Mouse (Mus musculus): ENCODE data around the gene Snx27.

Gene Snx27

DNA sequence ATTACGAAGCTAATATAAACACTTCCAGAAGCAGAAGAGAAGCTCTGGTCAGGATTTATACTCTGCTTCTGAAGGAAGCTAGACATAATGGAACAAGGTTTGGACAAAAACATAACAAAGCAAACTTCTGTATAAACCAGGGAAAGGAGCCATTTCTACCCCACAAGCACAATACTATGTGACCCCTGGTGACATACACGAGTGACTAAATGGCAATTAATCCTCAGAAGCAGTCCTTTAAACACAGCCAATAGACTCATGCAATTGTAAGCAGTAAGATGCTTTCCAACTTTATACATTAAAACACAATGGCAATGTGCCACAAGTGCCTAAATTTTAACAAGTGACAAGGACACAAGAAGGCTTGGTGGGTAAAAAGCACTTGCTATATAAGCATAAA, 15.3 kb downstream of the Snx27 start:
- no peak for DNase-seq (ENCODE audit: low spot score in 2 of 2)

DNA sequence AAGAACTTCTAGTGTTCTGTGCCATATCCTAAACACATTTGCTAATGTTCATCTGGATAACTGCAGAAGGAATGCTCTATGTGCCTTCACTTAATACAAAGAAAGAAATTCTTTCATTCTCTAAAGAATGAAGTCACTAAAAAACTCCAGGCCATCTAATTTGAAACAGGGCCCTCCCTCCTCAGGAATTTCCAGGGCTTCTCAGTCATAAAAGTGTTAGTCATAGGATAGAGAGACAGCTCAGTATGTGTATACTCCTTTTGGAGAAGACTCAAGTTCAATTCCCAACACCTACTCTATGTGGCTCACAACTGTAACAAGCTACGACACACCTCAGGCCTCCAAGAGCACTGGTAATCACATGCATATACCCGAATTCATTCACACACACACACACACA, 17.0 kb downstream of the Snx27 start:
- DNase-seq (ENCODE audit: low spot score in 2 of 2) = no peak

DNA sequence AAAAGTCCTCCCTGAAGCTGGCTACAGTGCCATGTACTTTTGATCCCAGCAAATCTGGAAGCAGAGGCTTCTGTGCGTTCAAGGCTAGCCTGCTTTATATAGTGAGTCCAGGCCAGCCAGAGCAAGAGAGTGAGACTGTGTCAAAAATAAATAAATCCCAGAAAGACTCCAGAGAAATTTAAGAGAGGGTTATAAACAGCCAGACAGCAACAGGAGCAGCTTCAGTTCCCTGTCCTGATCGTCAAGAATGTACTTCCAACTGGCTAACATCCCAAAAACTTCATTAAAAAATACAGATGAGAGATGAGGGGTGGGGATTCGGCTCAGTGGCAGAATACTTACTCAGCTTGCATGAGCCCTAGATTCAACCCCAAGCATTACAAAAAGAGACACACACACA, 17.4 kb downstream of the Snx27 start:
- no peak for DNase-seq (ENCODE audit: low spot score in 2 of 2)

DNA sequence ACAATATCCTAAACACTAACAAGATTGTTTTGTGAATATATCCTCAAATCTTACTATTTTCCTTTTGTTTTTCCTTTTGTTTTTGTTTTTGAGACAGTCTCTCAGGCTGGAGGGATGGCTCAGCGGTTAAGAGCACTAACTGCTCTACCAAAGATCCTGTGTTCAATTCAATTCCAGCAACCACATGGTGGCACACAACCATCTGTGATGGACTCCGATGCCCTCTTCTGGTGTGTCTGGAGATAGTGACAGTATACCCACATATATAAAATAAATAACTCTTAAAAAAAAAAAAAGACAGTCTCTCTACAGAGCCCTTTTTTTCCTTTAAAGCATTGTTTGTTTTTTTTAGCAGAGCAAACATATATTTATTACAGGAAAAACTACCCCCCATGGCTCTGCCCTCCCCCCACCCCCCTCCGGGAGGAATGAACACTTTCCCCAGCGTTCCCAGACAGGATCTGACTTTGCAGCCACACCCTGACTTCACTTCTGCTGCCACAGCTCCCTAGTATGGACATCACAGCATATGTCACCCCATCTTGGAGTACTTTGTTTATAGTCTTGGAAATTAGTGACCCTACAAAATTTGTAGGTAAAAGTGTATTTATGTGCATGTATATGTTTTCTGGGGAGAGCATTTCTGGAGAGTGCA, 18.0 kb downstream of the Snx27 start:
- DNase-seq (ENCODE audit: low spot score in 2 of 2) = no peak

DNA sequence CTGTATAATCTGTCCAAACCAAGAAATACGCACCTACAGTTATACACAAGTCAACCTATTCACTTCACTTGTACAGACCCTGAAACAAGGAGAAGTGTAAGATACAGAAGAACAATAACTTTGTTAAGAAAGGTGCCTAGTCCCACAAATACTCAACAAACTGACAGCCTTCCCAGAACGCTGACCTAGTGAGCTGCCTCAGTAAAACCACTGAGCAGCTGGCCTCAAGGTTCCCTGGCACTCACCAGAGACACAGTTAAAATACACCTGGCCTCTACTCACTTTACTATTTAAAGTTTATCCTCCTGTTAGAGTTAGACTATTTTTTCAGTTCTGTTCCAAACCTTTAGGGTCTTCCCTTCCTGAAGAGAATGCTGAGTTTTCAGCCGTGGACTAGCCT, 19.4 kb downstream of the Snx27 start:
- no peak for DNase-seq (ENCODE audit: low spot score in 2 of 2)

DNA sequence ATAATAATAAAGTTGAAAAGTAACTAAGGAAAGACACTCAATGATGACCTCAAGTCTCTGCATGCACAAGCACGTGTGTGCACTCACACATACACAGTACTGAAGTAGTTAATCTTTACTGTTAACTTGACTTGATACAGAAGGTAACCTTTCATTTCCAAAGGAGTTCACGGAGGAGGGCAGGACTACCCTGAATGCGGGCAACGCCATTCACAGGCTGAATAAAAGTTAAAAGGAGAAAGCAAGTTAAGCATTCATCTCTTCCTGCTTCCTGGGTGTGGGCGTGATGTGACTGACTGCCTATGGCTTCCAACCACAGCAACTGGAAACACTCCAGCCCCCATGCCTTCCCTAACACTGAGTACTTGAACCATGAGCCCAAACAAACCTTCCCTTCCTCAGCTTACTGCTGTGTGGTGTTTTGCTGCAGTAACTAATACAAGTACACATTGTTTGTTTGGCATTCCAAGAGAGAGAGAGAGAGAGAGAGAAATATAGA, 22.5 kb downstream of the Snx27 start:
- DNase-seq (ENCODE audit: low spot score in 2 of 2) = no peak

DNA sequence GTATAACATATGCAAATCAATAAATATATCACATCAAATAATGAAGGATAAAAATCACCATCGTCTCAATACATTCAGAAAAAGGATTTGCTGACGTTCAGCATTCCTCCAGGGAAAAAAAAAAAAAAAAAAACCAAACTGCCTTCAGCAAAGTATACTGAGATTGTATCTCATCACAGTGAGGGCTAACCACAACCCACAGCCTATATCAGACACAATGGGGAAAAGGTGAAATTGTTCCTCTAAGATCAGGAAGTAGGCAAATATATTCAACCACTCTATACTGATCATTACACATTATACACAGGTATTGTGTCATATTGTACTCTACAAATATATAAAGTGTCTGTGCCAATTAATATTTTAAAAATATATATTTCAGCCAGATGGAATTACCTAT, 33.5 kb downstream of the Snx27 start:
- no peak for DNase-seq (ENCODE audit: low spot score in 2 of 2)

DNA sequence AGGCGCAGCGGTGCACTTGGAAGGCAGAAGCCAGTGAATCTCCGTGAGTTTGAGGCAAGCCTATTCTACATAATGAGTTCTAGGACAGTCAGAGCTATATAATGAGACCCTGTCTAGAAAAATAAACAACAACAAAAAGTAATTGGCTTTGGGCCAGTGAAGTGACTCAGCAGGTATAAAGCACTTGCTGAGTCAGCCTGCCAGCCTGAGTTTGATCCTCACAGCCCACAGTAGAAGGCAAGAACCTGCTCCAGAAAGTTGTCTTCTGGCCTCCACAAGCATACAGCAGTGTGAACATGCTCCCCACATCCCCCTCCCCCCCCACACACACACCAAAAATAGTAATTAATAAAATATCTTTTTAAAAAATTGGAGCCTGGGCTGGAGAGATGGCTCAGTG, 45.3 kb downstream of the Snx27 start:
- peak in 1 of 2 experiments; percentile 29 for DNase-seq (ENCODE audit: low spot score in 2 of 2)

DNA sequence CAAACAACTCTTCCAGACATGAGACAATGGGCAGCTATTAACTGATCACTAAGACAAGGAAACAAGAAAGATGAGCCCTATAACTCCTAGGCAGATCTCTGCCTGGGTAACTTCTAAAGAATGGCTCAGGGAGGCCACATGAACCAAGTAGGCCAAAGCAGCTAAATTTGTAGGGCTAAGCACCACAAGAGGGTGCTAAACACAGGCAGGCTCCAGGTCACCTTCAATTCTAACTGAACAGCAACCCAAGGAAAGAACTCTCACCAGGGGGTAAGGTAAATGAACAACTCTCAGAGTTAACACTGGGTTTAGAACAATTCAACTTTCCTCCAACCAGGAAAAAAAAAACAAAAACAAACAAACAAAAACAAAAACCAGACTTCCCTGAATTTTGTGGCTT, 48.5 kb downstream of the Snx27 start:
- peak in 1 of 2 experiments; percentile 30 for DNase-seq (ENCODE audit: low spot score in 2 of 2)

DNA sequence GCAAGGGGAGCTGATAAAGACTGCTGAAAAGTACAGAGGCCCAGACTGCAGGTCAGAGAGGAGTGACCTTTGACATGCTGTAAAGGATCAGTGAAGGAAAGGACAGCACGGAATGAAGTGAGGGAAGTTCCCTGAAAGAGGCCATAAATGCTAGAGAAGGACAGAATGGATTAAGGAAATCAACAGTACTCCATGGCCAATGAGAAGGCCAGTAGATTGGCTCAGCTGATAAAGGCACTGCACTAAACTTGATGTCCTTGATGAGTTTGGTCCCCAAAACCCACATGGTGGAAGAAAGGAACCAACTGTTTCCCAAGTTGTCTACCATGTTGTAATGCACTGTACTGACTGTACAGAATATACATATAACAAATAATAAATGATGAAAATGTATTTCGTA, 55.8 kb downstream of the Snx27 start:
- DNase-seq (ENCODE audit: low spot score in 2 of 2) = no peak

DNA sequence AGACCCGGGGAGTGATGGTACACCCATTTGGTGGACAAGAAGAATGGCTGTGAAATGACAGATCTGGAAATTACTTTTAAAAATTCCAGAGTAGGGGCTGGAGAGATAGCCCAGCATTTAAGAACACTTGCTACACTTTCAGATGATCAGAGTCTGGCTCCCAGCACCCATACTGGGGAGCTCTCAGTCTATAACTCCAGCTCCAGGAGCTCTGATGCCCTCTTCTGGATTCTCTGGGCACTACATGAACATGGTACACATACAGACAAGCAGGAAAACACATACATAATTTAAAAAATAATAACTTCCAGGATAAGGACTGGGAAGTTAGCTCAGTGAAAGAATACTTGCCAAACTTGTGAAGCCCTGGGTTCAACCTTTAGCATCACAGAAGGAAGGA, 75.9 kb downstream of the Snx27 start:
- peak in 1 of 2 experiments; percentile 31 for DNase-seq (ENCODE audit: low spot score in 2 of 2)

DNA sequence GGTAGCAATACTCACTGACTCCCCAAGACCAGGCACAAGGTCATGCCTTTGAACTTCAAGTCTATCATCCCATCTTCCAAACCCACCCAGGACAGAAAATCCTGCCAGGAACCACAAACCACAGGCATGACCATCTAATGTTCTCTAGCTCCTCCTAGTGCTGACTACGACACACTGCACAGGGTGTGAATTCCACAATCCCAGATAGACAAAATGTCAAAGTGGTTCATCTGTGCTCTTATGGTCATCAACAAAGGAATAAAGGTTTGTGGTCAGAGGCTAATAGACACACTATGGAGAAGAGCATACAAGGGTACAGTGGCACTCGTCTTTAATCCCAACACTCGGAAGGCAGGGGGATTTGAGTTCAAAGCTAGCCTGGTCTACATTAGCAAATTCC, 80.3 kb downstream of the Snx27 start:
- DNase-seq (ENCODE audit: low spot score in 2 of 2) = no peak

DNA sequence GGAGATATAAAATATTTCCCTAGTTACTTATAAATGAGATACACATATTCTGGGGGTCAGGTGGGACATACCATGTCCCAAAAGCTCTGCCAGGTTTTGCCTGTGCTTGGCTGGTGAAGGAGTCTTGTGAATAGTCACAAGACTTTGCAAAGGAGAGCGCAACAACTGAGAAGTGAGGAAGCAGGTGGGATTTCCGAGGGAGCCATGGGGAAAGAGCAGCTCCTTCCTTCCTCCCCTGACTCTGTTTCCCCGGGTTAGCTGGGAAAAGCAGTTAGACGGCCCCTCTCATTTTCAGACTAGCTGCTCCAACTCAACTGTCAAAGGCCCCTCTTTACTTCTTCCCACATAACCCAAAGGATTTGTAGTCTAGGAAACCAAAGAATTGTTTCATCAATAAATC, 85.4 kb downstream of the Snx27 start:
- DNase-seq (ENCODE audit: low spot score in 2 of 2) = no peak

DNA sequence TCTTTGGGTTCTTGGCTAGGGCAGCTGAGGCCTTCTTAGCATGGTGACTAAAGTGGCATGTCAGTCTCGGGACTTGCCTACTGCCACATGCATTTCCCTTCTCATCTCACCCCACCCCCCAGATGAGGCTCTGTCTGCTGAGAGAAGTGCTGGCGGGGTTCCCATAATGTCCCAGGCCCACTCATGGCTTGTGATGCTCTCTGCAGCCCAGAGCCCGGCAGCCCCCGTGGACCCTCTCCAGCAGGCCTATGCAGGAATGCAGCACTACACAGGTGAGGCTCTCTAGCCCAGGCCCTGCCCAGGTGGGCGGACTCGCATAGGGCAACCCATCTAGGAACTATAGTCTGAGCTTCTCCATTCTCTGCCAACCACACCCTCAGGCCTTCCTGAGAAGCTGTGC, 94.9 kb downstream of the Snx27 start:
- no peak for DNase-seq (ENCODE audit: low spot score in 2 of 2)

DNA sequence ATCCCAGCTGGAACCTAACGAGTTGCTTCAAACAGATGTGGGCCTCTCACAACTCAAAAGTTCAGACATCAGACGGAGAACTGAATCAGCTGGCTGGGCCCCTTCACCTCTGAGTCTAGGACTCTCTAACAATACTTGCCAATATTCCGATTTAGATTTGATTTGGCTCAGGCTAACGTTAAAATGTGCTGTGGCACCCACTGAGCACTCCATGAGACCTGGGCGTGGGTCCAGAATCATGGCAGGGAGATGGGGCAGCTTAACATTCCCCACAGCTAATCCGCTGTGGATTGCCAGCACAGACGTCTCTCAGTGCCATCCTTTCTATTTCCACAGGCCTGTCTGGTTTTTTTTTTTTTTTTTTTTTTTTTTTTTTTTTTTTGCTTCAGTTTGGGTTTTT, 96.6 kb downstream of the Snx27 start:
- no peak for DNase-seq (ENCODE audit: low spot score in 2 of 2)

DNA sequence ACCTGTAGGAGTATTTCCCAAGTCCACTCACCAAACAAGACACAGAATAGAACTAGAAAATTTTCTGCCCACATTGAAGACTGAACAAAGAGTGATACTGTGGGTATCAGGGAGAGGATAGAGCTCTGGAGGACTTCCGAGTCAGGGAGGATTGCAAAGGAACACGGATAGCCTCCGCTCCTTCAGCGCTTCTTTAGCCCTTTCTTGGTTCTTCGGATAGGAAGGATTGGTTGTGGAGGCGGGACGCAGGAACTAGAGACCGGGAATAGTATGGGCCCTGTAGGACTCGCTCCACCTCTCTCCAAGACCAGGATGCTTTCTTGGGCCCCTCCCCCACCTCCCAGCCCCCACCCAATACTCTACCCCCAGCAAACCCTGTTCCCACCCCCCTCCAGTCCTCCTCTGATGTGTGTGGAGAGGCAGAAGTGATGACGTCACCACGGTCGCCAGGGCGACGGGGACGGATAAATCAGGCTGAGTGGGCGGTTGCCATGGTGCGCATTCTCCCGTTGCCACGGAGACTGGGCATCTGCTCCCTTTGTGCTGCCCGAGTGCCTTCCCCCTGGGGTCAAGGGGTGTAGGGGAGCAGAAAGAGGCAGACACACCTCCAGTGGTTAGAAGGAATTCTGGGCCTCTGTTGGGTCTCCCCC, 98.6 kb downstream of the Snx27 start:
- no peak for DNase-seq (ENCODE audit: low spot score in 2 of 2)

DNA sequence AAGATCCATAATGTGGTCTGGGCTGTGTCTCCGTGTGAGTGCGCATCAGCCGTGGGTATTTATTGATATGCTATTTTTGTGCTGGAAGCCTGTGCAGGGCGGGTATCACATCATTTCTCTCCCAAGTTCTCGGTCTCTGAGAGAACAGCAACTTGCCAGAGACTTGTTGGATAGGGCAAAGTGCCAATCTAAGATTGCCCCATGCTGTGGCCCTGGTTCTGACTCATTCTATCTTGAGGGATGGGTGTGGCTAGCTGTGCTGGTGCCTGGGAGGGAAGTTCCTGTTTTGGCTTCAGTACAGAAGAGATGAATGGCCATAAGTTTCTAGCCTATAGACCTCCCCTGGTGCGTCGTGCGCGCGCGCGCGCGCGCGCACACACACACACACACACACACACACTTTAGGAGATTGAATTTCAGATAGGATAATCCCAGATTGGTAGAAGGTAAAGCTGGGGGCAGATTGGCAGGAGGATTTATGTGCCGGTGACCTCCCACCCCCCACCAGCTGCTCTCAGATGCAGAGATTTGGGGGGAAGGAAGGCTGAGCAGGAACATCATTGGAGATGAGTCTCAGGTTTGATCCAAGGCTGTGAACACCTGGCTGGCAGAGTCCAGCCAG, 99.6 kb downstream of the Snx27 start:
- DNase-seq (ENCODE audit: low spot score in 2 of 2) = no peak

DNA sequence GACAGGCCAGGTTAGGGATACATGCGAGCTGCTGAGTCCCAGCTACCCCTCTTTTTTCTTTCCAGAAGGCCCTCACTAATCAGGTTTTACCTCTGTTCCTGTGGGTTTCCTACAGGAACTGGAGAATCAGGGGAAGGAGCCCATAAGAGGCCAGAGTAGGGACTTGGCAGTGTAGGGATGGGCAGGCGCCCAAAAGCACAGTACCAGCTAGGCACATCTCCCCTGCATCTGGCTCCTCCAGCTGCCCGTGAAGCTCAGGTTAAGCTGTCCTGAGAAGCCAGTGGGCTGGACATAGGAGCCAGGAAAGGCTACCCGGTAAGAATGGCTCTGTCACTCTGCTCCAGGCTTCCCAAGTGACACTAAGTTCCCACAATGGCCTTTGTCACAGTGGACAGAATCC, 101.1 kb downstream of the Snx27 start:
- no peak for DNase-seq (ENCODE audit: low spot score in 2 of 2)

DNA sequence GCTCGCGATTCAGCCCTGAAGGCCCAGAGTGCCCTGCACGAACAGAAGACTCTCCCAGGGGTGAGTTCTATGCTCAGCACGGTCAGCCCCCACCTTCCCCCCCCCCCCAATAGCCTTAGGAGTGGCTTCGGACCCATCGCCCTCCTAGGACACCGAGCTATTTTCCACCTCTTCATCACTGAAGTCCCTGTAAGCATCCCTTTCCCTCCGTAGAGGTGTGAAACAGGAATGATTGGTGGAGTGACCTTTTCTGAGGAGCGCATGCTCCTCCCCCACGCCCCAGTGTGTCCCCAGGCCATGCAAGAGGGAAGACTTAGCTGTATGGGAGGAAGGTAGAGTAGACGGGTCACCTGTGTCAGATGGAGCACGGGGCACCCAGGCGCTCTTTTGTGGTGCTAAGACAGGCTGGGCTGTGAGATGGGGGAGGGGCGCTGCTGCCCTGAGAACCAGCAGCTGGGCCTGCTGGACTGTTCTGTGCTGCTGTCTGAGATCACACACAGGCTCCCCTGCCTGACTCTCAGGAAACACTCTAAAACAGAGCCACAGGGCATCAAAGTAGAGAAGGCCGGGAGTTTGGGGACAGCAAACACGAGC, 102.1 kb downstream of the Snx27 start, which contains the start of gene Riiad1:
Gene Riiad1 (minus strand): TSS at position 51 of the 594 bp plus-strand sequence.
- no peak for DNase-seq (ENCODE audit: low spot score in 2 of 2)

DNA sequence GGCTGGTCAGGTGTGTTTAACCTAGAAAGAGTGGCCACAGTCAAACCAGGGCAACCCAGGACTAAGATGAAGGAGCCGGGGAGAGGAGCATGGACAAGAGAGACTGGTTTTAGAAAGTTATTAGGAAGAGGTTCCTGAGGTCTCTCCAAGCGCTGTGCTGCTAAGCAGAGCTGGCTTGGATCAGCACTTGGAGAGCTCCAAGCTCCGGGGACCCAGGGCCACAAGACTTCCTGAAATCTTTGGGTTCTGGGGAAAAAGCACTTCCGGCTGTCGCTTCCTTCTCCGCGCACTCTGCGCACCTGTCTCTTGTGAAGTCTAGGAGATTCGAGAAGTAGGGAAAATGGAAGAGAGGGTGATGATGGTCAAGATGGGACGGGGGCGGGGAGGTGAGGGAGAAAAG, 103.0 kb downstream of the Snx27 start:
- no peak for DNase-seq (ENCODE audit: low spot score in 2 of 2)

DNA sequence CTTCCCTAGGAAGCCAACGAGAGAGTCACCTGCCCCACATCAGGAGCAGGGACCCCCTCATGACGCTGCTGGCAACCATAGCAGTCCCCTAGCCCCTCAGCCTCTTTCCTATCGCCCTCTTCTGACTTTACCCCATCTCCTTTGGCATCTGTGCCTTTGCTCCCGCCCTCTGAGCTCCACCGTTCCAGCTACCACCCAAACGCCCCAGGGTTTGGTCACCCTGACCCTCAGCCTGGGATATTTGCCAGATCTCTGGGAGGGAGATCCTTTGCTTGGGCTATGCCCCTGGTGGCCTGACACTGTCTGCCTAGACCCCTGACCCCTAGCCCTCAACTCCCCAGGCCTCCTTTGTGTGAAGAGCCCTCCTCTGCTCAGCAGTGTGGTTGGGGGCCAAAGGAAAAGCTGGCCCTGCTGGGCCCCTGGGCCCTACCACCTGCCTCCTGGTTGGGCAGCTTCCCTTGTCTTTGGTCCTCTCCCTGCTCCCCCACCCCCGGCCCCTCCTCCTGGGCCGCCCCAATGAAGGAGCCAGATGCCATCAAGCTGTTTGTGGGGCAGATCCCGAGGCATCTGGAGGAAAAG, 103.8 kb downstream of the Snx27 start:
- no peak for DNase-seq (ENCODE audit: low spot score in 2 of 2)

DNA sequence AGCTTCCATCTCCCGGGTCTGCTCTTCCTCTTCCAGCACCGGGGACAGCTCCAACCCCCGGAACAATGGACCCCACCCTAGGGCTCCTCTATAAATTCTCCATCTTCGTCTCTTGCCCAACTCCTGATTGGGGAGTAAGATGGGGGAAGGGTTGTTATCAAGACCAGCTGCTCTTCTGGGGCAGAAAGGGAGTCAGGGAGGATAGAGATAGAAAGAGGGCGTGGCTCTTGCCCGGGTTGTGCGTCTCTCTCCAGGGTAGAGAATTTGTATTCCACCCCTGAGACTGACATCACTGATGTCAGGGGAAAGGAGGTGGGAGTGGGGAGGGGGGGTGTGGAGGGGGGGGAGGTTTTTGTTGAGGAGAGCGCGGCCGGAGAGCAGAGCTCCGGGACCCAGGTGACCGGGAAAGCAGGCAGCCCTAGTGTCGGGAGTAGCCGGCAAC, 104.5 kb downstream of the Snx27 start, which contains the start of gene Celf3:
Gene Celf3 (plus strand): TSS at position 315 of the 442 bp plus-strand sequence.
- DNase-seq (ENCODE audit: low spot score in 2 of 2) = no peak

Data from spleen, postnatal 10 days (tissue).